Mouse (Mus musculus) kidney, embryonic 14.5 days (tissue): ENCODE results near the gene Usp48. TPM values are rescaled to one million over a fixed set of nuclear protein-coding genes. Genes with fewer than 3 reads are reported as not detected.

ENCODE experiments used
- ATAC-seq: fragments of 200-750 bp; cut with Nextera tagmentation; 2 replicates; pipeline ENCODE4 v1.8.0; 2017; ENCODE audit warnings: moderate number of reproducible peaks, mild to moderate bottlenecking, moderate TSS enrichment, moderate library complexity; ENCODE audit not compliant: low FRiP score, low TSS enrichment
- H3K27ac ChIP-seq: fragments of 300-500 bp; sonication (generic); 2 replicates; pipeline ENCODE4 v1.5.1; 2014; ENCODE audit warnings: low read depth, mild to moderate bottlenecking, low read length, moderate library complexity, mixed read lengths
- H3K27me3 ChIP-seq: fragments of 300-500 bp; sonication (generic); 2 replicates; pipeline ENCODE4 v1.6.1; 2014; ENCODE audit warnings: mild to moderate bottlenecking, low read length; ENCODE audit not compliant: control insufficient read depth, insufficient read depth
- H3K36me3 ChIP-seq: fragments of 300-500 bp; sonication (generic); 2 replicates; pipeline ENCODE4 v1.6.1; 2014; ENCODE audit warnings: low read length, mixed read lengths; ENCODE audit not compliant: control insufficient read depth, insufficient read depth
- H3K4me1 ChIP-seq: fragments of 300-500 bp; sonication (generic); 2 replicates; pipeline ENCODE4 v1.6.1; 2014; ENCODE audit warnings: low read length, mixed read lengths; ENCODE audit not compliant: control insufficient read depth, insufficient read depth
- H3K4me2 ChIP-seq: fragments of 300-500 bp; sonication (generic); replicated peaks from 2 replicates; pipeline ENCODE4 v1.6.1; 2014; ENCODE audit warnings: low read depth, mild to moderate bottlenecking, low read length
- H3K4me3 ChIP-seq: fragments of 300-500 bp; sonication (generic); 2 replicates; pipeline ENCODE4 v1.5.1; 2014; ENCODE audit warnings: mild to moderate bottlenecking, low read length
- H3K9ac ChIP-seq: fragments of 300-500 bp; sonication (generic); 2 replicates; pipeline ENCODE4 v1.6.1; 2014; ENCODE audit warnings: low read depth, mild to moderate bottlenecking, low read length, moderate library complexity
- H3K9me3 ChIP-seq: fragments of 300-500 bp; sonication (generic); 2 replicates; pipeline ENCODE4 v1.6.1; 2016; ENCODE audit warnings: low read length; ENCODE audit not compliant: control insufficient read depth
- WGBS: fragments of 180-500 bp; shearing (Covaris S2); extraction: QIAGEN DNeasy Blood & Tissue Kit; methylation state at CpG from one replicate; pipeline ENCODE4 v1.1.7; 2014; 5-methylcytosine and 5-hydroxymethylcytosine counted together
- polyA plus RNA-seq: library from polyadenylated mRNA; unstranded; fragments of >200 nt; fragmentation: Nextera tagmentation; extraction: Ambion mirVana; gene quantifications from 2 replicates; pipeline ENCODE4 v1.2.1, GENCODE M21; 2014

Usp48 gene
- polyA plus RNA-seq, 1 experiment from 2014 or later = 91.2 TPM

GRCm38 (mm10) chr4:137667747-137668146 is 74.2 kb downstream of the Usp48 start:
- no peak for ATAC-seq
- Histone ChIP-seq H3K36me3 (no peaks in the 10 kb centered on the region), H3K27ac (no peak overlapping the region), H3K27me3 (peaks cover 13% of the 10 kb centered on the region), H3K4me3 (no peak overlapping the region), H3K4me2 (no peak overlapping the region), H3K9me3 (no peaks in the 10 kb centered on the region), H3K9ac (no peak overlapping the region), H3K4me1 (no peaks in the 10 kb centered on the region)
- WGBS = 50% methylated on average over 5 of the region's 5 CpGs

- Histone ChIP-seq H3K4me2 (no peak overlapping the region), H3K36me3 (no peaks in the 10 kb centered on the region), H3K9me3 (no peaks in the 10 kb centered on the region), H3K4me1 (no peaks in the 10 kb centered on the region), H3K9ac (no peak overlapping the region), H3K27me3 (no peaks in the 10 kb centered on the region), H3K4me3 (no peak overlapping the region), H3K27ac (no peak overlapping the region)
- ATAC-seq = no peak
- 67% methylated on average over 13 of the region's 13 CpGs for WGBS
Measured at GRCm38 (mm10) chr4:137671711-137672500, 78.4 kb downstream of the Usp48 start.

DNA sequence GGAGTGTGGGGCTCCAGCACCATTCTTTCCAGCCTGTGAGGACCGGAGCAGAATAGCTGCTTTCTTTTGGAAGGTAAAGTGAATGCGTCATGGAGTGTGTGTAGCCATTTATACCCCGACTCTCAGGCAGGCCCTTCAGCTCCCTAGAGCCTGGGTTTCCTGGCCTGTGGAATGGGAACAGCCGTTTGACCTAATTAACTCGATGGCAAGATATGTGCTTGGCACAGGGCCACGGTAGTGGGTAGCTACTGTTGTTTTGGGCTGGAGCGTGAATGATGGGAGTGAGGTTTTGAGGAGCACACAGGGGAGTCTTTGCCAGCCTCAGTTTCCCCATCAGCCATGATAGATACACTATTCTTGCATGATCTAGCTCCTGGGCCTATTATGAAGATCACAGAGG is 82.0 kb downstream of the Usp48 start:
- no peak overlapping the region for H3K9ac ChIP-seq
- no peaks in the 10 kb centered on the region for H3K36me3 ChIP-seq
- H3K9me3 ChIP-seq = no peaks in the 10 kb centered on the region
- H3K4me2 ChIP-seq = no peak overlapping the region
- H3K27me3 ChIP-seq = peaks cover 11% of the 10 kb centered on the region; the same call in 1 of the 2 replicates
- 68% methylated on average over 7 of the region's 7 CpGs for WGBS
- ATAC-seq = no peak
- H3K4me3 ChIP-seq = no peak overlapping the region
- no peaks in the 10 kb centered on the region for H3K4me1 ChIP-seq
- H3K27ac ChIP-seq = no peak overlapping the region

DNA sequence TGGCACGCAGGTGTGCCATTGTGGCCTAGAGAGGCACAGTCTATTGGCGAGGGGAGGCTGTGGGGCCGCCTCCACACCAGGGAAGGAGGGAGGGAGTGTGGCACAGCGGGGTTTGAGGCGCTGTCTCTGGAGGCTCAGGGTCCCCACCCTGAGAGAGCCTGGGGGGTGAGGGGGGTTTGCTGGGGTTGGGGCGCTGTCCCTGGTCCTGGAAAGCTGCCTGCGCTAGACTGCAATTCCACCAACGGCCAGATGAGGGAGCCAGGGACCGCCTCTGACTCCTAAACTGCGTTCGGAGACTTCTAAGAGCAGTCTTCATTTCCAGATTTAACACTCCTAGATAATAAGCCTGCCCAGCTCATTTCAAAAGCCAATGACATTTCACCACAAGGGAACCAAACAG is 82.5 kb downstream of the Usp48 start:
- H3K4me1 ChIP-seq = no peaks in the 10 kb centered on the region; the same call in 1 of the 2 replicates
- H3K36me3 ChIP-seq = no peaks in the 10 kb centered on the region
- 0 out of 2 replicates have a peak, but pooled peaks have one; percentile 20 for ATAC-seq
- no peak overlapping the region for H3K27ac ChIP-seq
- H3K27me3 ChIP-seq = peaks cover 14% of the 10 kb centered on the region
- H3K9me3 ChIP-seq = no peaks in the 10 kb centered on the region
- WGBS = 8% methylated on average over 11 of the region's 11 CpGs
- no peak overlapping the region for H3K9ac ChIP-seq
- H3K4me2 ChIP-seq = no peak overlapping the region
- no peak overlapping the region for H3K4me3 ChIP-seq

DNA sequence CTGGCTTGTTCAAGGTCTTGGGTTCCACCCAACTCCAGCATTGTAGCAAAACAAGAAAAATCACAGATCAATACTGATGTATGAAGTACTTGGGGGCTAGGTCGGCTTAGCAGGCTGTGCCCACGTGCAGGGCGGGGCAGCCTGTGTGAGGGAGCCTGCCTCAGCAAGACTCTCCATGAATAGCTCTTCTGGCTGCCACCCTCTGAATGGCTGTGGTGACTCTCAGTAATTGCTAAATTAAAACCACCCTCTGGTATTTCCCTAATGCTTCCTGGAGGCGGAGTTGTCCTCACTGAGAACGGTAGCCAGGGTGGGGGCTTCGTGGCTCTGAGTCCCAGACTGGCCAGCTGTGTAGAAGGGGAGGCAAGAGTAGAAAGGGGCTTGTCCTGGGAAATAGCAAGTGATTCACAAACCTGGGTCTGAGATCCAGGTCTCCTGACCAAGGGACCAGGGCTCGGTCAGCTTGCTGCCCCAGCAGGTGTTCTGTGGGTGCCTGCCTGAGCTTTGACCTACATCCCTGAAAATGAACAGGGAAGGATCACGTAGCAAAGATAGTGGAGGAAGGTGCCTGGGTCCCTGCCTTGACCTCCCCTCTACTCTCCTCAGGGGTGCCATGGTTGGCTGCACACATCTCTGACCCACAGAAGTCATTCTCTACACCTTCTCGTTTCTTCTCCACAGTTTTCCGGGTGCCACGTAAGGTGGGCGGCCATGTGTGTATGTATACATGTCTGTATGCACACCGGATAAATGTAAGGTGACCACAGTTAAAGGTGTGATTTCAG is 83.3 kb downstream of the Usp48 start:
- Histone ChIP-seq H3K9me3 (no peaks in the 10 kb centered on the region), H3K36me3 (no peaks in the 10 kb centered on the region), H3K27me3 (peaks cover 23% of the 10 kb centered on the region), H3K4me1 (peaks cover 6% of the 10 kb centered on the region; the same call in 1 of the 2 replicates), H3K27ac (no peak overlapping the region), H3K9ac (no peak overlapping the region), H3K4me3 (no peak overlapping the region), H3K4me2 (no peak overlapping the region)
- 62% methylated on average over 13 of the region's 13 CpGs for WGBS
- no peak for ATAC-seq

DNA sequence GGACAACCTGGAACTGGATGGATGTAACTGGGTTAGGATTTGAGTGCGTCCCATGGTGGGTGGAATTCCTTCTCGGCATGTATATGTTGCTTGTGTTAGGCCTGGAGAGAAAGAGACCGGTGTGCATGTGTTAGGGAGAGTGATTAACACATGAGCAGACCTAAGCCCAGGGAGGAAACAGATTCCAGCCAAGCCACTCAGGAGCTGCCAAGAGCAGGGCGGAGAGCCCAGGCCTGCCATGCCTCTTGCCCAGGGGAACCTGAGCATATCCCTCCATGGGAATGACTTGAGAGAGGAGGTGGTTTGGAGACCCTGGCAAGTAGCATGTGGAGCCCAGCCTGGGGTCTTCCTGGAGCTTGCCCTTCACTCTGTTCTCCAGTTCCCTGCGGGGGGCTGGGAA is 84.4 kb downstream of the Usp48 start:
- WGBS = 78% methylated on average over 5 of the region's 5 CpGs
- H3K36me3 ChIP-seq = no peaks in the 10 kb centered on the region
- H3K9me3 ChIP-seq = no peaks in the 10 kb centered on the region
- peaks cover 6% of the 10 kb centered on the region; the same call in 1 of the 2 replicates for H3K4me1 ChIP-seq
- no peak overlapping the region for H3K4me3 ChIP-seq
- no peak overlapping the region for H3K9ac ChIP-seq
- peaks cover 31% of the 10 kb centered on the region for H3K27me3 ChIP-seq
- no peak overlapping the region for H3K4me2 ChIP-seq
- no peak for ATAC-seq
- no peak overlapping the region for H3K27ac ChIP-seq

DNA sequence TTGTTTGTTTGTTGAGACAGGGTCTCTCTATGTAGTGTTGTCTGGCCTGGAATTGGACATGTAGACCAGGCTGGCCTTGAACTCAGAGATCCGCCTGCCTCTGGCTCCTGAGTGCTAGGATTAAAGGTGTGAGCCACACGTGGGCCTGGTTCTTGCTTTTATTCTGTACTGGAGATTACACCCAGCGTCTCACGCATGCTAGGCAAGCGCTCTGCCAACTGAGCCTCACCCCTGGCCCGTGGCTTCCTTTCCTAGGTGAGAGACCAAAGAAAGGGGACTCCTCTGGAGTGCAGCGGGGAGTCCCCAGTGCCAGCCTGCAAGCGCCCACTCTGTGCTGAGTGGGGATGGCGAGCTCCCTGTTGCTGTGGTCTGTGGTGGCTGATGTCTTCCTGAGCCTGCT is 85.0 kb downstream of the Usp48 start:
- peaks cover 6% of the 10 kb centered on the region; the same call in 1 of the 2 replicates for H3K4me1 ChIP-seq
- no peak overlapping the region for H3K9ac ChIP-seq
- 75% methylated on average over 9 of the region's 9 CpGs for WGBS
- no peak overlapping the region for H3K4me3 ChIP-seq
- no peak overlapping the region for H3K27ac ChIP-seq
- H3K36me3 ChIP-seq = no peaks in the 10 kb centered on the region
- H3K27me3 ChIP-seq = peaks cover 31% of the 10 kb centered on the region
- no peaks in the 10 kb centered on the region for H3K9me3 ChIP-seq
- H3K4me2 ChIP-seq = no peak overlapping the region
- ATAC-seq = no peak

DNA sequence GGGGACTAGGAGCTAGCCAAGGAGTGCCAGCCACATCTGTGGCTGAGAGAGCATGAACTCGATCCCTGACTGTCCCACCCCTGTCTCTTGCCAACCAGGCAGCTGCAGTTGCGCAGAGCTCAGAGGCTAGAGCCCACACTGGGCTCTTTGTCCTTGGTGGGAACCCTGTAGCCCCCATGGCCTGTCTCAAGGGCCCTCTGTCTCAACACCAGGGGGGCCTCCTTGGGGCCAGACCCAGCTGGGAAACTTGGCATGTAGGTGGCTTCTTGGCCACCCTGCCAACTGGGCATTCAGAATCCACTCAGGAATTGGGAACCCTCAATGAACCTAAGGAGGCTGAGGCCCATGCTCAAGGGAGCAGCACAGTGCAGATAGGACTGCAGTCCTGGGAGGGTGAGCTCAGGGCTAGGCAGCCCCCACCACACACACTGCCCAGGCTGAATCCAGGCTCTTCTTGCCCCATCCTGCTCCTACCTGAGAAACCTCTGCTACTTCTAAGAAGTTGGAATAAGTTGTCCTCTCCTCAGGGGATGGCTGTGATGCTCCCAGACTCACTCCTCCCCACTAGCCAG is 86.5 kb downstream of the Usp48 start:
- Histone ChIP-seq H3K27me3 (peaks cover 35% of the 10 kb centered on the region), H3K9ac (no peak overlapping the region), H3K9me3 (no peaks in the 10 kb centered on the region), H3K36me3 (no peaks in the 10 kb centered on the region), H3K4me3 (no peak overlapping the region), H3K4me2 (no peak overlapping the region), H3K4me1 (peaks cover 6% of the 10 kb centered on the region; the same call in 1 of the 2 replicates), H3K27ac (no peak overlapping the region)
- ATAC-seq = no peak
- 76% methylated on average over 2 of the region's 2 CpGs for WGBS
